Mouse (Mus musculus) B cell, adult 2 months (primary cell): ENCODE measurements around the gene Map3k6.

Experiments used
- DNase-seq, 2 experiments: peaks; one replicate each; pipeline ENCODE4 v3.0.0; 2022

The Map3k6 gene

GRCm38 (mm10) chr4:133240490-133240921 lies at the start of gene Map3k6:
Gene Map3k6 (plus strand): TSS chr4:133240818.
- peak in 1 of 2 experiments; percentile 17 for DNase-seq

- DNase-seq: no peak
Measured at GRCm38 (mm10) chr4:133194482-133194881, 46.1 kb upstream of the Map3k6 start.

- no peak for DNase-seq
Measured at GRCm38 (mm10) chr4:133195014-133195413, 45.6 kb upstream of the Map3k6 start.

GRCm38 (mm10) chr4:133196136-133196535 lies 44.5 kb upstream of the Map3k6 start:
- no peak for DNase-seq

- DNase-seq: peak; percentile 71 to 73
Measured at GRCm38 (mm10) chr4:133196852-133197251, 43.8 kb upstream of the Map3k6 start.

GRCm38 (mm10) chr4:133197355-133197754 lies 43.3 kb upstream of the Map3k6 start:
- DNase-seq: no peak

GRCm38 (mm10) chr4:133197801-133198286 lies 42.8 kb upstream of the Map3k6 start:
- no peak for DNase-seq

- DNase-seq: no peak
Measured at GRCm38 (mm10) chr4:133198337-133199180, 42.1 kb upstream of the Map3k6 start.

GRCm38 (mm10) chr4:133199743-133200142 lies 40.9 kb upstream of the Map3k6 start:
- DNase-seq: no peak

- DNase-seq: no peak
Measured at GRCm38 (mm10) chr4:133200343-133200742, 40.3 kb upstream of the Map3k6 start.

- DNase-seq: peak; percentile 76
Measured at GRCm38 (mm10) chr4:133201006-133201771, 39.4 kb upstream of the Map3k6 start.

- DNase-seq: no peak
Measured at GRCm38 (mm10) chr4:133202254-133202653, 38.4 kb upstream of the Map3k6 start.

- no peak for DNase-seq
Measured at GRCm38 (mm10) chr4:133203591-133203990, 37.0 kb upstream of the Map3k6 start.

- no peak for DNase-seq
Measured at GRCm38 (mm10) chr4:133204379-133204778, 36.2 kb upstream of the Map3k6 start.

GRCm38 (mm10) chr4:133209366-133209765 lies 31.3 kb upstream of the Map3k6 start:
- DNase-seq: peak; percentile 68 to 72

- peak in 1 of 2 experiments; percentile 11 for DNase-seq
Measured at GRCm38 (mm10) chr4:133210023-133210787, 30.4 kb upstream of the Map3k6 start.

GRCm38 (mm10) chr4:133210788-133211390 lies 29.7 kb upstream of the Map3k6 start:
- DNase-seq: peak in 1 of 2 experiments; percentile 6

- peak; percentile 25 to 35 for DNase-seq
Measured at GRCm38 (mm10) chr4:133211751-133212561, 28.7 kb upstream of the Map3k6 start, which contains the start of the genes Cd164l2 and Gpr3. Gene Cd164l2 (plus strand): TSS chr4:133212131. Gene Gpr3 (minus strand): TSS chr4:133212536.

- peak; percentile 74 to 79 for DNase-seq
Measured at GRCm38 (mm10) chr4:133212562-133213267, 27.9 kb upstream of the Map3k6 start.

- no peak for DNase-seq
Measured at GRCm38 (mm10) chr4:133213268-133213590, 27.4 kb upstream of the Map3k6 start.

- no peak for DNase-seq
Measured at GRCm38 (mm10) chr4:133213661-133214060, 27.0 kb upstream of the Map3k6 start.
